Mouse (Mus musculus): ENCODE results near the gene Usp3.
A peak's percentile ranks its signal among the peaks of the same experiment; 100 is the strongest.

Usp3 gene

DNA sequence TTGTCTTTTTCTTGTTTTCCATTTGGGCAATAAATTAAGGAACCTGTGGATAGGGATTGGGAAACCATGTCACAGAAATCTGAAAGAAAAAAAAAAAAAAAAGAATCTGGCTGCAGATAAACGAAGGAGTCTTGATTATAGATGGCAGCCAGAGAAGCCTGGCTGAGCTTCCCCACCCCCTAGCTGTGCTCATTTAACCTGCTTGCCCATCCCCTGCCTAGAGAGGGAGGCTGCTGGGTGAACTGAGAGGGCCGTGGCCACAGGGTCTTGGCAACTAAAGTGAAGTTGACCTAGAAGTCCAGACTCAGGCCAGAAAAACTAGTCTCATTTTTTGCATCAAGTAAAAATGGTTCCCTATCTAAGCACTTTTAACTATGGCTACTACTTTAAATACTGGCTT, 82.0 kb downstream of the Usp3 start:
- DNase-seq (ENCODE audit: low read depth, low spot score): peak; percentile 27

- no peak for DNase-seq (ENCODE audit: low read depth, low spot score)
Measured at GRCm38 (mm10) chr9:66510351-66510841, 82.5 kb downstream of the Usp3 start.

GRCm38 (mm10) chr9:66508890-66509399, 84.0 kb downstream of the Usp3 start:
- no peak for DNase-seq (ENCODE audit: low read depth, low spot score)

GRCm38 (mm10) chr9:66507684-66508083, 85.3 kb downstream of the Usp3 start:
- no peak for DNase-seq (ENCODE audit: low read depth, low spot score)

GRCm38 (mm10) chr9:66506424-66506823, 86.5 kb downstream of the Usp3 start:
- no peak for DNase-seq (ENCODE audit: low read depth, low spot score)

DNA sequence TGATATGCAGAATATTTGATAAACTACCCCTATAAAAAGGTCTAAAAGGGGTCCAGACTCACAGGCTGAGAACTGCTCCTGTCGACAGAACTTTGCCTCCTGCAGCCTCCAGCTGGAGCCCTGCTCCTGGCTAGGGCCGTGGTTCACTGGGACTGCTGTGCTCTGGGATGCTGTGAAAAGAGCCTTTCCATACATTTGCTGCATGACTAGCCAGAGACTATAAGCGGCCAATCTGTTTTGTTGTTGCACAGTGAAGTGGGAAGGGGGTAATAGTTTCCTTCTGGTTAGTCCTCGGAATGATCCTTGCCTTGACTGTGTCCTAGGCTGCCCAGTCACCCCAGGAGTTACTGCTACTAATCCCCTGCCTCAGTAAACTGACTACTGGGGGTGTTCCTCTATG, 86.9 kb downstream of the Usp3 start:
- no peak for DNase-seq (ENCODE audit: low read depth, low spot score)

DNA sequence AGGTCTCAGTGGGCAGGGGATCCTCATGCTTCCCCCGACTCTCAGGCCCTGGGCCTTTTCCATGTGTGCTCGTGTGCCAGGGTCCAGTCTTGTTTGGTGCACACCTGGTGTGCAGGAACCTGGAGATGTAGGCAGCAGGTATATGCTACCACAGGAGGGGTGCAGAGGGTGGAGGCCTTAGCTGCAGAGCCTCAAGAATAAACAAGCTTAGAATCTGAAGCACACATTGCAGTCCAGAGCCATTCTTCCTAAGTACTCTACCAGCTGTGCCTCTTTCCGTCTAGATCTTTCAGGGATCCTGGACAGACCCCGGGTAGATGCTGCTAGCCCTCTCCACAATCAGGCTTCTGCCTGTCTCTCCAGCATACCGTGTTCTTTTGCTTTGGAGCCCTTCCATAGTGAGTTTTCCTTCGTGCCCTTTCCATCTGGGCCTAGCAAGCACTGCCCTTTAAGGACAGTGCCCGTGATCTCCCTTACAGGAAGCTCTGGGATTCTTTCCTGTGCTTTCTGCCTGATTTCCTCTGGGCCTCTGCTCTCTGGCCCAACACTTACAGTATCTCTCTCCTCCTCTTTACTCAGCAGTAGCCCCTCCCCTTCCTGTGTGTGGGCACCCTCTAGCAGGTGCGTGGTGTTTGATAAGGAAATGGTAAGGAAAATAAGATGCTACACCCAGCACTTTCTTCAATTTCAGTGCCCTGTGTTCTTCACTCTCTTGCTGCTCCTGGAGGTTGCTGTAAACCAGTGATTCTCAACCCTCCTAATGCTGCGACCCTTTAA, 87.6 kb downstream of the Usp3 start:
- no peak for DNase-seq (ENCODE audit: low read depth, low spot score)

GRCm38 (mm10) chr9:66504518-66504917, 88.4 kb downstream of the Usp3 start:
- DNase-seq (ENCODE audit: low read depth, low spot score): no peak

DNA sequence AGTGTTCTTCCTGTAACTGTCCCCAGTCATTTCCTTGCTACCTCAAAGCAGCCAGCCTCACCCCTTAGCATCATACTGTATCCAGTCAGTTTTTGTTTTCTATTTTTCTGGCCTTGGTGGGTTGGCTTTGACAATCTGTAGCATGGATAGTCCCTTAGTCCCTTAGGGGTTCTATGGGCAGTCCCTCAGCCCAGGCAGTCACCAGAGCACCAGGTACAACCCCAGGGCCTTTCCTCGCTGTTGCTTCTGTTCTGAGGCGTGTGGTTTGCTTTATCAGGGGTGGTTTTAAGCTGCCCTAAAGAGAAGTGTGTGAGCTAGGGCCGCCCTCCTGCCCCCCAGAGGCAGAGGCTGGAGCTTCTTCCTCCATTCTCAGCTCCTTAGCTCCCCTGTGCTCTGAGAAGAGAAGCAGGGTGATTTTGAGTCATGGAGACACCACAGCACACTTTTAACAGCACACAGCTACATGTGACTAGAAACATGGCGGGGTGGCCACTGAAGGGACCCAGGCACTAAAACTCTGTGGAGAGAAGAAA, 89.0 kb downstream of the Usp3 start:
- DNase-seq (ENCODE audit: low read depth, low spot score): peak; percentile 40

- no peak for DNase-seq (ENCODE audit: low read depth, low spot score)
Measured at GRCm38 (mm10) chr9:66501248-66501647, 91.7 kb downstream of the Usp3 start.

DNA sequence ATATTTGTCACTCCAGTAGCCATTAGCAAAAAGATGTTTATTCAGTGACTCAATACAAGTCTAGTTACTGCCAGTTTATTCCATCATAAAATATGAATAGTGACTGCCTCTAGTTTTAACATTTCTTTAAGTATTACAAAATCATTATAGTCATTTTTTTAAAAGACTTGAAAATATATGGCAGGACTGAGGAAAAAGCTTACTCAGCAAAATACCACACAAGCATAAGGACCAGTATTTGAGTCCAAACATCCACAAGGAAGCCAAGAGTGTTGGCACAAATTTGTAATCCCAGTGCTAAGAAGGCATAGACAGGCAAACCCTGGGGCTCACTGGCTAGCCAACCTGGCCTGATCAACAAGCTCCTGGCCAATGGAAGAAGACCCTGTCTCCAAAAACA, 99.0 kb downstream of the Usp3 start:
- no peak for DNase-seq (ENCODE audit: low read depth, low spot score)

DNA sequence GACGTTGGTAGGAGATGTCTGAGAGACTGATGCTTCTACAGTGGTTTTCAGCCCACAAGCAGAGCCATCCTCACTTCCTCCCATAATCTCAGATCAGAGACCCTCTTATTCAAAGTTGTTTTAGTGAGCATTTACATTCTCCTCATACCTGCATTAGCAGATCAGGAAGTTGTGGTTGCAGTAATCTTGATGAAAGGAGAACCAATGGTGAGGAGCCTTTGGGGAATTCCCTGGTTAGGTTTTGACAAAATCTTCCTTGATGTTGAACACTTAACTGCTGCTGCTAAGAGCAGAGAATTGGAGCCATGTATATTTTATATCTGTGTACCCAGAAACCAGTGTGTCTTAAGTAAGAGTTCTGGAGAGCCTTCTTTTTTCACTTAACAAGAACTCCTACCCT, 100.6 kb downstream of the Usp3 start:
- no peak for DNase-seq (ENCODE audit: low read depth, low spot score)

DNA sequence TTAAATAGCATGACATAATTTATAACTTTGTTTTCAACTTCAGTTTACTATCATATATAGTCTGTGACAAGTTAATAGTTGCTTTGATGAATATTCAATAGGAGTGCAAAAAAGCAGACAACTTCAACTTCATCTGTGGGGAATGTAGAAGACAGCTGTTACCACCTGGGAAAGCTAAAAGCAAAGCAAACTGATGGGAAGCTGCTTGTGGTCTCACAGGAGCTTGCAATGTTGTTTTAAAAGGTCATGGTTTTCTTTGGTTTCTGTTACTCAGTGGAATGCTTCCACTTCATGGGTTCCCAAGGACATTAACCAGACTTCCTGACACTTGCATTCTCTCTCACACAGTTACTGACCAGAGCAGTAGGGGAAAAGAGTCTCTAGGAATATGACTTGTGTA, 104.2 kb downstream of the Usp3 start:
- DNase-seq (ENCODE audit: low read depth, low spot score): no peak

- DNase-seq (ENCODE audit: low read depth, low spot score): no peak
Measured at GRCm38 (mm10) chr9:66483429-66483828, 109.5 kb downstream of the Usp3 start.

DNA sequence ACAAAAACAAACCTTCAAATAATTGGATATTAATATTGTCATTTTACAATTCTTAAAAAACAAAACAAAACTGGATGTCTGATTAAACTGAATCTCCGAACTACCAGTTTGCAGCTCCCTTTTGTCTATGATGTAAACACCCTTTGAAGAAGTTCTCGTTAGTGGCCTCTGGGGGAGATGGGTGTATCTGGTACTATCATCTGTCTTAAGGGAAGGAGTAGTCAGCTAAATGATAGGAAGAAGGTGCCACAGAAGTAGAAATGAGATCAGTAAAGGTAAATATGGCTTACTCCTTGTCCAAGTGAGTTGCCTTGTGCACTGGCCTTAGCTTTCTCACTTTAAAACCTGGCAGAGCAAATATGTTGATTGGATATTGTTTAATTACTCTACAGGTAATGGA, 115.2 kb downstream of the Usp3 start:
- DNase-seq (ENCODE audit: low read depth, low spot score): no peak

DNA sequence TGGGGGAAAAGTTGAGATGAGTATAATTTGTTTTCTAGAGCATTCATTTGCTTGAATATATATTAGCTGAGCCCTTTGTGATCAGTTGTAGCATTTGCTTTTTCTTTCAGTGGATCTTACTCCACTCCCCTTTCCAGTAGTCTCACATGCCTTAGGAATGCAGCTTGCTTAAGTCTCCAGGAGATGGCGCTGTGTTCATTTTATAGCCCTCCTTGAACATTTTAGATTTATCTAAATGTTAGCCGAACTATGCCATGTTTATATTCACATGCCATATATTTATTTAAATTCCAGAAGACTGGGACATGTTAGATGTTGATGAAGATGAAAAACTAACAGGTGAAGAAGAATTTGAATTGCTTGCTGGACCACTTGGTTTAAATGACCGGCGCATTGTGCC, 127.9 kb downstream of the Usp3 start:
- DNase-seq (ENCODE audit: low read depth, low spot score): peak; percentile 55

Data from ZHBTc4 (cell line).